In the genomic region with DNA sequence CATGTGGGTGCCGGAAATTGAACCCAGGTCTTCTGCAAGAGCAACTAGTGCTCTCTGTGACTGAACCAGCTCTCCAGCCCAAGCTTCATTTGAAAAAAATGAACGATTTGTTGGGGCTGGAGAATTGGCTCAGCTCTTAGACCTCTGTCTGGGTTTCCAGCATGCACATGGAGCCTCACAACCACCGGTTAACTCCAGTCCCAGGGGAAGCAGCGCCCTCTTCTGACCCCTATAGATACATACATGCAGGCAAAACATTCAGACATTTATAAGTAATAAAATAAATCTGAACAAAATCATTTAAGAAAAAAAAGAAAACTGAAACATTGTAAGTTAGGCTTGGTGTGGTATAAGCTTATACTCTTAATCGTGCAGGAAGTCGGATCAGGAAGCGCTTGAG, we compare ENCODE assay signal across 21 mouse cellular contexts. TPM values are rescaled to one million over a fixed set of nuclear protein-coding genes. Genes with fewer than 3 reads are reported as not detected.
DNase-seq lines count a peak whose midpoint lies in the region; TF ChIP-seq lines count a peak whose summit lies in the region.
"Had no signal": no experiment of that assay in that cellular context is flagged by ENCODE, and none has a peak within 500 bp of the region (broad histone marks: within the 10 kb centered on the region; RNA-seq: fewer than 3 reads in every experiment).

No protein-coding gene starts in this region.

- H3K36me3 ChIP-seq in E14TG2a.4 (ENCODE audit: insufficient read depth, low read length): peaks cover 66% of the 10 kb centered on the region

- H3K27ac ChIP-seq in layer of hippocampus, adult 2 months: no peak overlapping the region
- H3K27ac ChIP-seq: embryonic facial prominence, embryonic 12.5 days; hindbrain, embryonic 13.5 days; liver, embryonic 14.5 days; lung, embryonic 15.5 days; macrophage; midbrain, embryonic 12.5 days; neural tube, embryonic 15.5 days had no signal

- peaks cover 47% of the 10 kb centered on the region for H3K4me1 ChIP-seq in E14TG2a.4 (replicated peaks; ENCODE audit: low read depth, low read length)

- no peaks in the 10 kb centered on the region for H3K27me3 ChIP-seq in E14TG2a.4 (ENCODE audit: insufficient read depth, low read length)
- H3K27me3 ChIP-seq: embryonic facial prominence, embryonic 12.5 days; hindbrain, embryonic 13.5 days; lung, embryonic 15.5 days; midbrain, embryonic 12.5 days; neural tube, embryonic 15.5 days had no signal

- H3K9me3 ChIP-seq in E14TG2a.4 (ENCODE audit: low read length): no peaks in the 10 kb centered on the region
- H3K9me3 ChIP-seq: embryonic facial prominence, embryonic 12.5 days; hindbrain, embryonic 13.5 days; lung, embryonic 15.5 days; midbrain, embryonic 12.5 days; neural tube, embryonic 15.5 days had no signal

- H3K4me3 ChIP-seq in layer of hippocampus, adult 2 months: no peak overlapping the region
- no peak overlapping the region for H3K4me3 ChIP-seq in E14TG2a.4 (replicated peaks; ENCODE audit: low read length)
- H3K4me3 ChIP-seq: embryonic facial prominence, embryonic 12.5 days; hindbrain, embryonic 13.5 days; lung, embryonic 15.5 days; midbrain, embryonic 12.5 days; neural tube, embryonic 15.5 days had no signal

- peak; percentile 37 for TF ChIP-seq CTCF in layer of hippocampus, adult 2 months (conservative IDR thresholded peaks at IDR 0.05)
- peak; percentile 45; the same call in 1 of the 2 replicates for TF ChIP-seq CTCF in E14TG2a.4 (conservative IDR thresholded peaks at IDR 0.05; ENCODE audit: low read length)

- DNase-seq in layer of hippocampus, adult 2 months (ENCODE audit: low spot score in 2 of 2): no peak
- no peak for DNase-seq in layer of hippocampus, postnatal 36 days
- peak; percentile 60 for DNase-seq in ES-CJ7 (ENCODE audit: low read depth, low spot score)
- DNase-seq in induced T-regulatory cell, adult 2 months (ENCODE audit: low read depth): peak; percentile 26
- DNase-seq in testis, postnatal 14 days (ENCODE audit: low spot score): no peak
- DNase-seq in left cerebral cortex, adult 18-20 months (ENCODE audit: low spot score in 2 of 2): no peak
- DNase-seq: cerebellum, adult 11-12 months; cerebellum, postnatal 10 days; forebrain, postnatal 0 days; gastrocnemius, postnatal 36 days; heart, postnatal 36 days; right cerebral cortex, postnatal 14 days; thymus, postnatal 14 days had no signal

RNA-seq across cellular contexts. Expression of a gene that starts 3.1 kb away (rescaled TPM):
- 10 to 100 TPM; 27.5 to 31.3 TPM for total RNA-seq in layer of hippocampus, adult 2 months (2021)
- 10 to 100 TPM; 26.7 to 29.7 TPM for total RNA-seq in layer of hippocampus, postnatal 36 days (2021)
- total RNA-seq in left cerebral cortex, adult 18-20 months (2021): 10 to 100 TPM; 25.9 to 28.6 TPM

RNA-seq across cellular contexts. Expression of a gene that starts 3.4 kb away (rescaled TPM):
- total RNA-seq in layer of hippocampus, adult 2 months (2021): 10 to 100 TPM; 17.6 to 21.3 TPM
- total RNA-seq in layer of hippocampus, postnatal 36 days (2021): 10 to 100 TPM; 19.7 to 20.5 TPM
- 10 to 100 TPM; 16.6 to 19.7 TPM for total RNA-seq in left cerebral cortex, adult 18-20 months (2021)

RNA-seq across cellular contexts. Expression of a gene that starts 24.5 kb away (rescaled TPM):
- total RNA-seq in layer of hippocampus, adult 2 months (2021): 100 to 1,000 TPM; 104 to 159 TPM
- 100 to 1,000 TPM; 167 to 174 TPM for total RNA-seq in layer of hippocampus, postnatal 36 days (2021)
- 100 to 1,000 TPM; 119 to 126 TPM for total RNA-seq in left cerebral cortex, adult 18-20 months (2021)

RNA-seq across cellular contexts. Expression of a gene that starts 55.7 kb away (rescaled TPM):
- total RNA-seq in layer of hippocampus, adult 2 months (2021): 100 to 1,000 TPM; 108 to 111 TPM
- 100 to 1,000 TPM; 120 to 128 TPM for total RNA-seq in layer of hippocampus, postnatal 36 days (2021)
- total RNA-seq in left cerebral cortex, adult 18-20 months (2021): 100 to 1,000 TPM; 145 TPM

RNA-seq across cellular contexts. Expression of a gene that starts 56.5 kb away (rescaled TPM):
- 10 to 100 TPM; 24.7 to 27.9 TPM for total RNA-seq in layer of hippocampus, adult 2 months (2021)
- total RNA-seq in layer of hippocampus, postnatal 36 days (2021): 10 to 100 TPM; 27.4 to 31.1 TPM
- total RNA-seq in left cerebral cortex, adult 18-20 months (2021): 10 to 100 TPM; 26.1 to 29.9 TPM

Comparison
In these comparisons a context has a peak if more than half of its experiments do, and no peak if none do; other contexts are left out.
1. DNase-seq: peak in ES-CJ7 (single experiment) and induced T-regulatory cell, adult 2 months (single experiment); none in layer of hippocampus, adult 2 months (0 of 2), layer of hippocampus, postnatal 36 days (0 of 2), testis, postnatal 14 days (single experiment) and left cerebral cortex, adult 18-20 months (0 of 2).